Mouse (Mus musculus) midbrain, embryonic 16.5 days (tissue): ENCODE data around the gene Gm45713. TPM values are rescaled to one million over a fixed set of nuclear protein-coding genes. Genes with fewer than 3 reads are reported as not detected.

Experiments used
- ATAC-seq: fragments of 200-750 bp; cut with Nextera tagmentation; 2 replicates; pipeline ENCODE4 v1.8.0; 2017; ENCODE audit warnings: moderate TSS enrichment
- H3K27ac ChIP-seq: fragments of 300-500 bp; sonication (generic); 2 replicates; pipeline ENCODE4 v1.5.1; 2014; ENCODE audit warnings: mild to moderate bottlenecking, low read length, mixed read lengths
- H3K27me3 ChIP-seq: fragments of 300-500 bp; sonication (generic); 2 replicates; pipeline ENCODE4 v1.6.1; 2014; ENCODE audit warnings: low read depth, low read length, mixed read lengths; ENCODE audit not compliant: control insufficient read depth, insufficient read depth
- H3K36me3 ChIP-seq: fragments of 300-500 bp; sonication (generic); 2 replicates; pipeline ENCODE4 v1.6.1; 2014; ENCODE audit warnings: mild to moderate bottlenecking, low read length, moderate library complexity, mixed read lengths; ENCODE audit not compliant: control insufficient read depth, insufficient read depth
- H3K4me1 ChIP-seq: fragments of 300-500 bp; sonication (generic); 2 replicates; pipeline ENCODE4 v1.6.1; 2014; ENCODE audit warnings: mild to moderate bottlenecking, low read length, mixed read lengths; ENCODE audit not compliant: control insufficient read depth, insufficient read depth
- H3K4me2 ChIP-seq: fragments of 300-500 bp; sonication (generic); 2 replicates; pipeline ENCODE4 v1.6.1; 2014; ENCODE audit warnings: mild to moderate bottlenecking, low read length, mixed read lengths
- H3K4me3 ChIP-seq: fragments of 300-500 bp; sonication (generic); 2 replicates; pipeline ENCODE4 v1.5.1; 2014; ENCODE audit warnings: low read depth, mild to moderate bottlenecking, low read length, moderate library complexity, mixed read lengths
- H3K9ac ChIP-seq: fragments of 300-500 bp; sonication (generic); 2 replicates; pipeline ENCODE4 v1.6.1; 2014; ENCODE audit warnings: low read depth, low read length, mixed read lengths
- H3K9me3 ChIP-seq: fragments of 300-500 bp; sonication (generic); replicated peaks from 2 replicates; pipeline ENCODE4 v1.6.1; 2014; ENCODE audit warnings: mild to moderate bottlenecking, low read length, mixed read lengths; ENCODE audit not compliant: control insufficient read depth, poor library complexity, severe bottlenecking
- WGBS: fragments of 180-500 bp; shearing (Covaris S2); extraction: QIAGEN DNeasy Blood & Tissue Kit; methylation state at CpG from one replicate; pipeline ENCODE4 v1.1.7; 2014; 5-methylcytosine and 5-hydroxymethylcytosine counted together
- polyA plus RNA-seq: library from polyadenylated mRNA; unstranded; fragments of >200 nt; fragmentation: Nextera tagmentation; extraction: Ambion mirVana; gene quantifications from 2 replicates; pipeline ENCODE4 v1.2.1, GENCODE M21; 2015

The Gm45713 gene
- polyA plus RNA-seq, 1 experiment from 2014 or later, result not detected

DNA sequence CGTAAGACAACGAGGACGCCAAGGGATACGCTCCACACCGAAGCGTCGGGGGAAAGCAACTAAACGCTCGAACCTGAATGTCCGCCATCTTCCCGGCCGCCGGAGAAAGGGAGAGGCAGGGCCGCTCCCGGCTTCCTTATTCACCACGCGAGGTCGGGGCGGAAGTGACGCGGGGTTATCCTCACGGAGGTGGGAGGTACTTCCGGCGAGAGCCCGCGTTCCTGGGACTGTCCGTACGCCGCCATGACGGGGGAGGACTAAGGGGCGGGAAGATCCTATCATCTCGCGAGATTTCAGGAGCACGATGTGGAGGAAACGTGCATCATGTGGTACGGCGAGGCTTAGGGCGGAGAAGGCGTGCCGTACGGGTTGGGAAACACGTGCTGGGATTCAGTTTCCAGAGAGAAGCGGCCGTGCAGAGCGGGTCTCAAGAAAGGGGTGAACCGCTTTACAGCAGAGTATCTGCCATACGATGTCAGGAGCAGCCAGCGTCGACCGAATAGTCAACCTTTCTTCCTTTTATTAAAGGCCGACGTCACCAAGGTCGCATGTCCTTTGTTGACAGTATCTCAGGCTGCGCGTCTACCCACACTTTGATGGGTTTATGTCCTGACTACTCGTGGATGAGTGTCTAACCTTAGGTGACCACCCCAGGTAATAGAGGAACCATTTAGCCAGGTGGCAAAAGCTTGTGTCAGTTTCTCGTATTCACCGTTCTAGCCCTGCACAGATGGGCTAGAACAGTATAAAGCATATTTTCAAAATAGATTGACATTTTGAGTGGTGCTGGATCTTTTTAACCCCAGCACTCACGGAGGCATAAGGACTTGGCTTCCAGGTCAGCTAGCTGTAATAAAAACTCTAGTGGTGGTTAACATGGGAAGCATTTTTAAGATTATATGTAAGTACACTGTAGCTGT is 11.5 kb downstream of the Gm45713 start, which contains the start of gene Rps11:
Gene Rps11, minus strand, starts transcription at position 216 of the 920 bp plus-strand sequence.
- H3K4me1 ChIP-seq, result peaks cover 42% of the 10 kb centered on the region
- no peaks in the 10 kb centered on the region for H3K27me3 ChIP-seq
- H3K36me3 ChIP-seq, result peaks cover 46% of the 10 kb centered on the region
- peak within 1 kb of the TSS; percentile 93 for H3K9ac ChIP-seq
- H3K27ac ChIP-seq, result peak within 1 kb of the TSS; percentile 87
- ATAC-seq, result peak; percentile 89
- peak within 1 kb of the TSS; percentile 91 for H3K4me3 ChIP-seq
- peak within 1 kb of the TSS; percentile 91 for H3K4me2 ChIP-seq
- under 1% methylated on average over 59 of the region's 59 CpGs for WGBS
- H3K9me3 ChIP-seq, result no peaks in the 10 kb centered on the region

DNA sequence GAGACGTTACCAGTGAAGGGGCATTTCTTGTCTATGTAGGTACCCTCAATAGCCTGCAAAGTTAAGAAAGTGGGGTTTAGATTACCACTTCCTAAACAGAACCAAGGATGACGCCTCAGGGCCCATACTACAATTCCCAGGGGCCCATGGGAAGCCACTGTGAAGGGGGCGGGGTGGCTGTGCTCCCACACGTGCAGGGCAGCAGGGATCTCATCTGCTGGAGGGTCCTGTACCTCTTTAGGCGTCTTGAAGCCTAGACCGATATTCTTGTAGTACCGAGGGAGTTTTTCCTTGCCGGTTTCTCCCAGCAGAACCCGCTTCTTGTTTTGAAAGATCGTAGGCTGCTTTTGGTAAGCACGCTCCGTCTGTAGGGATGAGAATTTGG is 12.9 kb downstream of the Gm45713 start:
- ATAC-seq, result no peak
- H3K9ac ChIP-seq, result peak overlapping the region; percentile 93
- whole genome bisulfite sequencing, result 22% methylated on average over 12 of the region's 12 CpGs
- no peaks in the 10 kb centered on the region for H3K27me3 ChIP-seq
- H3K4me2 ChIP-seq, result peak overlapping the region; percentile 91
- peak overlapping the region; percentile 87 for H3K27ac ChIP-seq
- H3K4me1 ChIP-seq, result peaks cover 39% of the 10 kb centered on the region
- H3K9me3 ChIP-seq, result no peaks in the 10 kb centered on the region
- peak overlapping the region; percentile 91 for H3K4me3 ChIP-seq
- H3K36me3 ChIP-seq, result peaks cover 50% of the 10 kb centered on the region

DNA sequence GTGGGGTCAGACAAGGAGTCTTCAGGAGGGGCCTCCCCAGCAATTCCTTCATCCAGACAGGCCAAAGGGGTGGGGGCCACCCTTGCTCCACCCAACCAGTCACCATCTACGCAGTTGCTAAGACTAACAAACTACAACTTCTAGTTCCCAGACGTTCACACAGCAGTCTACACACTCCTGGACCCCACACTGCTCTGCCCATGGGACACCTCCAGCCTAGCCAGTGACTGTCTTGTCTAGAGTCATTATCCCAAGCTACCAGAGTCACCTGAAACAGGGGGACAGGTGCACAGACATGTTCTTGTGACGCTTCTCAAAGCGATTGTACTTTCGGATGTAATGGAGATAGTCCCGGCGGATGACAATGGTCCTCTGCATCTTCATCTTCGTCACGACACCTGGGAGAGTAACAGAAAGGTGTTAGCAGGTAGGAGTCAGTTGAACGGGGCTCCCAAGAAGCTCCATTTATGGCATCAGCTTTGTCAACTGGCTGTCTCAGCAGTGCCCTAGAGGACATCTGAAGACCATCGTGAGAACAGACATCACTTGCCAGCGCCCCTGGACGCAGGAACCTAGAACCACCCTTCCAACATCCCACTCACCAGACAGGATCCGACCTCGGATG is 13.4 kb downstream of the Gm45713 start:
- peak overlapping the region; percentile 91 for H3K4me2 ChIP-seq
- peaks cover 38% of the 10 kb centered on the region for H3K4me1 ChIP-seq
- H3K36me3 ChIP-seq, result peaks cover 50% of the 10 kb centered on the region
- peak overlapping the region; percentile 91 for H3K4me3 ChIP-seq
- H3K27ac ChIP-seq, result no peak overlapping the region
- H3K9me3 ChIP-seq, result no peaks in the 10 kb centered on the region
- no peak for ATAC-seq
- peak overlapping the region; percentile 93 for H3K9ac ChIP-seq
- WGBS, result 87% methylated on average over 15 of the region's 15 CpGs
- H3K27me3 ChIP-seq, result no peaks in the 10 kb centered on the region

DNA sequence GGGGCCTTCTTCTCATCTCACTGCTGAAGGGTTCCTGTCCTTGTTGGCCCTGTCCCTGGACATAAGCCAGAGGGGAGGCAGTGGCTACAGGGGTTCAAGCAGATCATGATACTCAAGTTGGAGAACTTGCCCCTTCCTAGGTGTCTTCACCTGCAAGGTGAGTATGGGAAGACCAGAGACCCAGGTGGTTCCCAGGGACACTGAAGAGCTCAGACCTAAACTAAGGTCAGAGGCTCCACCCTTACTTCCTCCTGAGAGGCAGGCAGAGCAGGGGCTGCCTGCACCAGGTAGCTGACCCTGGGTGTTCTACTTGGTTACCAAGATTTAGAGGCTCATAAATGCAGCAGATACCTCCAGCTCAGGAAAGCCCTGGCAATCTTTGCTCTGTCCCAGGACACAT is 14.1 kb downstream of the Gm45713 start:
- H3K36me3 ChIP-seq, result peaks cover 50% of the 10 kb centered on the region
- ATAC-seq, result no peak
- peaks cover 31% of the 10 kb centered on the region for H3K4me1 ChIP-seq
- H3K4me3 ChIP-seq, result no peak overlapping the region
- H3K27me3 ChIP-seq, result no peaks in the 10 kb centered on the region
- no peaks in the 10 kb centered on the region for H3K9me3 ChIP-seq
- H3K9ac ChIP-seq, result no peak overlapping the region
- no peak overlapping the region for H3K27ac ChIP-seq
- H3K4me2 ChIP-seq, result no peak overlapping the region

DNA sequence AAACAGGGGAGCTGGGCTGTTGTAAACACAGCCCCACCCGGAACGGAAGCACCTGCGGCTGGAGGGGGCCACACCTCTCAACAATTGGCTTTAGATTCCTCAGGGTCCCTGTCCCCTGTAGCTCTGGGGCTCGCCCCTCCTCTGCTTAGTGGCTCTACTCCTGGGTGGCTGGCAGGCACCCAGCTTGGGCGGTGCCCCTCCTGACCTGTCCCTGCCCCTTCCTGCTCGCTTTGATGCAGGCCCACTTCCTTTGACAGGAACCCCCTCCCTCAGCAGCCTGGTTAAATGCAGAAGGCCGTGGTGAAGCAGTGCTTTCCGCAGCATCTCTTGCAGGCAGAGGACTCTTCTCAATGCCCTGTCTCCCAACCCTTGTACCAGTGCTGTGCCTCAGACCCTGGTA is 14.6 kb downstream of the Gm45713 start:
- Histone ChIP-seq H3K9ac (no peak overlapping the region), H3K4me2 (no peak overlapping the region), H3K4me1 (peaks cover 26% of the 10 kb centered on the region), H3K36me3 (peaks cover 45% of the 10 kb centered on the region), H3K9me3 (no peaks in the 10 kb centered on the region), H3K4me3 (no peak overlapping the region), H3K27me3 (no peaks in the 10 kb centered on the region), H3K27ac (no peak overlapping the region)
- no peak for ATAC-seq
- 71% methylated on average over 7 of the region's 8 CpGs for WGBS

DNA sequence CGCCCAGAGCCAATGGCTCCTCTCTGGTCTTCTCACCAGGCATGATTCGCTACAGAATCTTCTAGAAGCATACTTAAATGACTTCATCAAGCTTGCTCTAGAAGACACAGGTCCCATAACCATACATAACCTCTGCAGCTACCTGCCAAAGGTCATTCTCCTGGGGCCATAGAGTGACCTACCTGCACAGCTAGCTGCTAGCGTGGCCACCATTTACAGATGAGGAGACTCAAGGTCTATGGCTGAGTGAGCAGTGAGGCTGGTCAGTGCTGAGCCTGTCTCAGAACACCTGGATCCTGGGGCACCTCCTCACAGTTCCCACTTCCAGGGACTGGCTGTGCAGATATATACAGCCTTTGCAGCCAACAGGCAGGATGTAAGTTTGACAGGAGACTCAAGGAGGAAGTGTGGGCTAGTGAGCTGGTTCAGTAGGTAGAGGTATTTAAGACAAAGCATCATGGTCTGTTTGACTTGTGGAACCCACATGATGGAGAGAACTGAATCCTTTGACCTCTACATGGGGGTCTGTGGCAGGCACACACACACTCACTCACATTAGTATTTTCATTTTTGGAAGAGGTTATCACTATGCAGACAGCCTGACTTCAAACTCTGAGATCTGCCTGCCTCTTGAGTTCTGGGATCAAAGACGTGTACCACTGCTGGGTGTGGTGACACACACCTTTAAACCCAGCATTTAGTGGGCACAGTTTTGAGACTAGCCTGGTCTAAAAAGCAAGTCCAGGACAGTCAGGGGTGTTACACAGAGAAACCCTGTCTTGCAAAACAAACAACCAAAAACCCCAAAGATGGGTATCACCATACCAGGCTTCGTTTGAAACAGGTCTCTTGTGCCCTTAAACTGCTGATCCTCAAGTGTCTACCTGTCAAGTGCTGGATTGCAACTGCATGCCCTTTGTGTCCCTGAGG is 16.0 kb downstream of the Gm45713 start:
- no peak for ATAC-seq
- Histone ChIP-seq H3K27me3 (no peaks in the 10 kb centered on the region), H3K4me1 (peaks cover 19% of the 10 kb centered on the region), H3K9me3 (no peaks in the 10 kb centered on the region), H3K27ac (no peak overlapping the region), H3K4me2 (no peak overlapping the region), H3K9ac (no peak overlapping the region), H3K36me3 (peaks cover 31% of the 10 kb centered on the region), H3K4me3 (no peak overlapping the region)
- 86% methylated on average over 5 of the region's 5 CpGs for WGBS

DNA sequence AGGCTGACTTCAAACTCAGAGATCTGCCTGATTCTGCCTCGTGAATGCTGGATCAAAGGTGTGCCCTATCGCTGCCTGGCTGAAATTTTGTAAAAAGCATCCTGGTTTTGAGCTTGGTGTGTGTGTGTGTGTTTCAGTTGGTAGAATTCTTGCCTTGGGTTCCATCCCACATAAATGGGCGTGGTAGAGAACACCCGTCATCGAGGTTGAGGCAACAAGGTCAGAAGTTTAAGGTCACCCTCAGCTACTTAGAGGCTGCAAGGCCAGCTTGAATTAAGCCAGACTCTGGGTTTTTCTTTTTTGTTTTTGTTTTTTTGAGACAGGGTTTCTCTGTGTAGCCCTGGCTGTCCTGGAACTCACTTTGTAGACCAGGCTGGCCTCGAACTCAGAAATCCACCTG is 17.7 kb downstream of the Gm45713 start:
- no peak overlapping the region for H3K9ac ChIP-seq
- no peaks in the 10 kb centered on the region for H3K27me3 ChIP-seq
- no peak for ATAC-seq
- peaks cover 31% of the 10 kb centered on the region for H3K36me3 ChIP-seq
- no peaks in the 10 kb centered on the region for H3K9me3 ChIP-seq
- no peak overlapping the region for H3K4me2 ChIP-seq
- no peak overlapping the region for H3K27ac ChIP-seq
- WGBS, result 91% methylated on average over 6 of the region's 6 CpGs
- H3K4me1 ChIP-seq, result peaks cover 13% of the 10 kb centered on the region
- no peak overlapping the region for H3K4me3 ChIP-seq

DNA sequence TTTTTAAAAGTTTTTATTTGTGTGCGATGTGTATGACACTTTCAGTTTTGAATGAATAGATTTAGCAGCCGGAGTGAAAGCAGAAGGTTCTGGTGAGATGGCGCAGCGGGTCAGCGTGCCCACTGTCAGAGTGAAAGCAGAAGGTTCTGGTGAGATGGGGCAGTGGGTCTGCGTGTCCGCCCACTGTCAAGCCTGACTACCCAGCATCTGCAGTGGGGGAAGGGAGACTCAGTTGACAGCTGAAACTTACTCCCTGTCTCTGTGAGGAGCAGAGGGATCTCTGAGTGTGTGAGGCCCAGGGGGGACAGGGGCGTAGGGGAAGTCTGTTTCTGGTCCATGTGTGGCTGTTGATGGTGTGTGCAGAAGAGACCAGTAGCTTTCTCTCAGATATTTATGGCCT is 18.5 kb downstream of the Gm45713 start:
- H3K9me3 ChIP-seq, result no peaks in the 10 kb centered on the region
- no peak overlapping the region for H3K4me2 ChIP-seq
- WGBS, result 82% methylated on average over 8 of the region's 8 CpGs
- H3K27me3 ChIP-seq, result no peaks in the 10 kb centered on the region
- peaks cover 6% of the 10 kb centered on the region; the same call in 1 of the 2 replicates for H3K4me1 ChIP-seq
- H3K9ac ChIP-seq, result no peak overlapping the region
- H3K4me3 ChIP-seq, result no peak overlapping the region
- ATAC-seq, result no peak
- H3K36me3 ChIP-seq, result peaks cover 28% of the 10 kb centered on the region
- H3K27ac ChIP-seq, result no peak overlapping the region
